Mouse (Mus musculus): ENCODE data around the gene Fndc9. TPM values are rescaled to one million over a fixed set of nuclear protein-coding genes. Genes with fewer than 3 reads are reported as not detected.

Gene Fndc9
- polyA plus RNA-seq, 1 experiment from 2014 or later: 0.11 TPM

GRCm38 (mm10) chr11:46214368-46215230 lies 20.7 kb upstream of the Fndc9 start:
- Histone ChIP-seq H3K36me3 (no peaks in the 10 kb centered on the region), H3K27ac (peak overlapping the region; percentile 90), H3K4me2 (no peak overlapping the region), H3K9me3 (no peaks in the 10 kb centered on the region), H3K4me3 (no peak overlapping the region), H3K9ac (peak overlapping the region; percentile 51; the same call in 1 of the 2 replicates), H3K4me1 (peaks cover 29% of the 10 kb centered on the region), H3K27me3 (no peaks in the 10 kb centered on the region)
- ATAC-seq (ENCODE audit: insufficient number of reproducible peaks, insufficient read depth, low FRiP score, low TSS enrichment, low read depth): no peak
- 55% methylated on average over 14 of the region's 14 CpGs for WGBS

DNA sequence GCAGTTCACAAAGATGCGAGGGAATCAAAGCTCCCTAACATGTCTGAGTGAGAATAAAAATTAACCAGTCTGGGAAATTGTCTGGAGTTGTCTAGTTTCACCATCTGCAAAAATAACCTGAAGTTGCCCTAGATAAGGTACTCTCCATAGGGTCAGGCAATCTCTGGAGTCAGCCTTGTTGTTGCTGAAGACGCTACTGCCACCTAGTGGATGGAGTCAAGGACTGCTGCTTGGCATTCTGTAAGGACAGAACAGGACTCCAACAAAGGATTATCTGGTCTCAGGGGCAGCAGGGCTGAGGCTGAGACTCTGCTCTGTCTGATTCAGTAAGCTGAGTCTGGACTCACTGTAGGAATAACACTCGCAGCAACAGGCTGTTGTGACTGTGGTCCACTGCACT lies 20.0 kb upstream of the Fndc9 start:
- Histone ChIP-seq H3K9me3 (no peaks in the 10 kb centered on the region), H3K4me1 (peaks cover 29% of the 10 kb centered on the region), H3K36me3 (no peaks in the 10 kb centered on the region), H3K9ac (no peak overlapping the region), H3K27ac (no peak overlapping the region), H3K4me2 (no peak overlapping the region), H3K4me3 (no peak overlapping the region), H3K27me3 (no peaks in the 10 kb centered on the region)
- 18% methylated on average over 3 of the region's 3 CpGs for WGBS
- no peak for ATAC-seq (ENCODE audit: insufficient number of reproducible peaks, insufficient read depth, low FRiP score, low TSS enrichment, low read depth)

DNA sequence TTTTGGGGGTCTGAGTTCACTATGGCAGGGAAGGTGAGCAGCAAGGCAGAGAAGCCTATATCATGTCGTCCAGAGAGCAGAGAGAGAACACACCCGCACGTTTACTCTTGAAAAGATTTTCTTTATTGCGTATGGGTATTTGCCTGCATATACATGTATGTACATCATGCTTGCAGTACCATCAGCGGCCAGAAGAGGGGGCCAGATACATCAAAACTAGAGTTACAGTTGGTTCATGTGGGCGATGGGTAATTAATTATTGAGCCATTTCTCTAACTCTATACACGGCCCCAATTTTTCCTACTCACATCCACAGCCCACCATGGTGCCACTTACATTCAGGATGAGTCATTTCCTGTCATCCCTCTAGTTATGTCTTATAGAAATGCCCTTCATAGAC lies 18.7 kb upstream of the Fndc9 start:
- no peak overlapping the region for H3K4me2 ChIP-seq

DNA sequence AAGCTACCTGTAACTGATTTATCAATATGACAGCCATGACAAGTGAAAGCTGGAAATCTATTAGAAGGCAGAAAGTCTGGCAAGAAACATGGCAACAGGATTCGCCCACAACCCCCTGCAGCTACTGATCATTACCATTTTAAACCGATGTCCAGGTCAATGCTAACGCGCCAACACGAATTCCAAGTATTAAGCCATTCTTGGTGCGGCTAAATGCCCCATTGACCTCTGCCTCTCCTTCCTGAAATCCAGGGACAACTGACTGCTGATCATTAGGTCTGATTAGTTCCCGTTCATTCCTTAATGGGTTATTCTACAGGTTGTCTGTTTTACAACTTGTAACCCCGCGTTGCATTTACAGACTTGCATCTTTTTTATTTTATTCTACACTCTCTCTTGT lies 17.6 kb upstream of the Fndc9 start:
- WGBS: 81% methylated on average over 9 of the region's 9 CpGs
- Histone ChIP-seq H3K9ac (no peak overlapping the region), H3K4me2 (no peak overlapping the region), H3K4me1 (peaks cover 29% of the 10 kb centered on the region), H3K9me3 (no peaks in the 10 kb centered on the region), H3K27me3 (no peaks in the 10 kb centered on the region), H3K36me3 (no peaks in the 10 kb centered on the region), H3K27ac (no peak overlapping the region), H3K4me3 (no peak overlapping the region)
- no peak for ATAC-seq (ENCODE audit: insufficient number of reproducible peaks, insufficient read depth, low FRiP score, low TSS enrichment, low read depth)

More for the DNA sequence above, 18.7 kb upstream of the Fndc9 start:
- H3K4me1 ChIP-seq: peaks cover 29% of the 10 kb centered on the region
- H3K36me3 ChIP-seq: no peaks in the 10 kb centered on the region
- ATAC-seq (ENCODE audit: insufficient number of reproducible peaks, insufficient read depth, low FRiP score, low TSS enrichment, low read depth): no peak
- no peak overlapping the region for H3K27ac ChIP-seq
- H3K4me3 ChIP-seq: no peak overlapping the region
- WGBS: 73% methylated on average over 7 of the region's 7 CpGs
- H3K9me3 ChIP-seq: no peaks in the 10 kb centered on the region
- no peaks in the 10 kb centered on the region for H3K27me3 ChIP-seq
- H3K9ac ChIP-seq: no peak overlapping the region

- Histone ChIP-seq H3K4me3 (no peak overlapping the region), H3K4me1 (peaks cover 20% of the 10 kb centered on the region), H3K27ac (no peak overlapping the region), H3K9me3 (no peaks in the 10 kb centered on the region), H3K4me2 (no peak overlapping the region), H3K9ac (no peak overlapping the region), H3K36me3 (no peaks in the 10 kb centered on the region), H3K27me3 (no peaks in the 10 kb centered on the region)
- 33% methylated on average over 5 of the region's 5 CpGs for WGBS
- no peak for ATAC-seq (ENCODE audit: insufficient number of reproducible peaks, insufficient read depth, low FRiP score, low TSS enrichment, low read depth)
Measured at GRCm38 (mm10) chr11:46218584-46218983, 16.7 kb upstream of the Fndc9 start.

DNA sequence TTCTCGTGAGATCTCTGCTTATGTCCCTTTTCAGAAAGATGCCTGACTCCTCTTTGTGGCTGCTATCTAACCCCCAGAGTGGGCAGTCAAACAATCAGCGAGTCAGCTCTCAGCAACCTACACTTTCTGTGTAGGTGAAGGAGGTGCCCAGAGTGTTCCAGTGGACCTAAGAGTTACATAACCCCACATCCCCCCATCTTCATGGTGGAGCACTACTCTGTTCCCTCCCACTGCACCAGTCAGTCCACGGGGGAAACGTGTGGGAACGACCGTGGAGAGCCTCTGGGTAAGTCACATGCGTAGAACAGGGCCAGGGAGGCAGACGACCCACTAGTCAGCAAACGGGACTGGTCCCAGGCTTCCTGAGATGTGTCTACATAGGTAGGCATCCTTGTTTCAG lies 16.0 kb upstream of the Fndc9 start:
- WGBS: 85% methylated on average over 9 of the region's 9 CpGs
- no peaks in the 10 kb centered on the region for H3K27me3 ChIP-seq
- ATAC-seq (ENCODE audit: insufficient number of reproducible peaks, insufficient read depth, low FRiP score, low TSS enrichment, low read depth): no peak
- H3K9me3 ChIP-seq: no peaks in the 10 kb centered on the region
- H3K27ac ChIP-seq: no peak overlapping the region
- H3K4me2 ChIP-seq: no peak overlapping the region
- H3K9ac ChIP-seq: no peak overlapping the region
- H3K4me3 ChIP-seq: no peak overlapping the region
- no peaks in the 10 kb centered on the region for H3K36me3 ChIP-seq
- H3K4me1 ChIP-seq: peaks cover 12% of the 10 kb centered on the region

DNA sequence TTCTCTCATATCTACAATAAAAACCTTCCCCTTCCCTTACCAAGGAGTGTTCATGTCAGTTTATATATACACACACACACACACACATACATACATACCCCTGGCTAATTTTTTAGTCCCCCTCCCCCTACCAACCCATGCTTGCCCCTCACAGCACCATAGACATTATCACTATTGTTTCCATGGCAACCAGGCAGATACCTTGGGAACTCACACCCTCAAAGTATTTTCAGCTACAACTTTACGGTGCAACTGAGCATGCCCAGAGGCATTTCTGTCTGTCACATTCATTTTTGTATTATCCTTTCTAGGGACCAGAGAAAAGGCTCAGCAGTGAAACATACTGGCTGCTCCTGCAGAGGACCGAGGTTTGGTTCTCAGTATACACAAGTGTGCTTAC lies 15.1 kb upstream of the Fndc9 start:
- Histone ChIP-seq H3K27ac (no peak overlapping the region), H3K4me1 (peaks cover 8% of the 10 kb centered on the region), H3K4me2 (no peak overlapping the region), H3K27me3 (no peaks in the 10 kb centered on the region), H3K36me3 (no peaks in the 10 kb centered on the region), H3K9ac (no peak overlapping the region), H3K4me3 (no peak overlapping the region), H3K9me3 (no peaks in the 10 kb centered on the region)
- ATAC-seq (ENCODE audit: insufficient number of reproducible peaks, insufficient read depth, low FRiP score, low TSS enrichment, low read depth): no peak
- 66% methylated on average over 2 of the region's 2 CpGs for whole genome bisulfite sequencing

GRCm38 (mm10) chr11:46223575-46223974 lies 11.8 kb upstream of the Fndc9 start:
- Histone ChIP-seq H3K4me2 (no peak overlapping the region), H3K9me3 (no peaks in the 10 kb centered on the region), H3K4me1 (peaks cover 11% of the 10 kb centered on the region), H3K9ac (no peak overlapping the region), H3K27ac (no peak overlapping the region), H3K36me3 (no peaks in the 10 kb centered on the region), H3K4me3 (no peak overlapping the region), H3K27me3 (no peaks in the 10 kb centered on the region)
- ATAC-seq (ENCODE audit: insufficient number of reproducible peaks, insufficient read depth, low FRiP score, low TSS enrichment, low read depth): no peak
- WGBS: 83% methylated on average over 2 of the region's 2 CpGs

DNA sequence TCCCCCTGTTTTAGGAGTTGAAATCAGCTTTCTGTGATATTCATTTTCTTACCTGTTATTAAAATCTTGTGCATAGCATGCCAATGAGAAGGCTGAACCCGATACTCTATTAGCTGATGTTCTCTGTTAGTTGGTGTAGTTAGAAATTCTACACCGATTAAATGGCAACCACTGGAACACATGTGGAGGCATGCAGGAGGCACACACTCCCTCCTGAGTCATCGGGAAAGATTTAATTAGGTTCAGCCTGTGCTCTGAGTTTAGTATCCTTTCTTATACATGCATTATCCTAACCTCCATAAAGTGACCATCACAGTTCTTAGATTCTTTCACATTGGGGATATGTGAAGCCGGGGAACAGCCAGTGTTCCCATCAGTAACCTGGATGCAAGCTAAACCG lies 10.0 kb upstream of the Fndc9 start:
- no peak overlapping the region for H3K27ac ChIP-seq
- peaks cover 11% of the 10 kb centered on the region for H3K4me1 ChIP-seq
- H3K9me3 ChIP-seq: no peaks in the 10 kb centered on the region
- no peaks in the 10 kb centered on the region for H3K27me3 ChIP-seq
- H3K9ac ChIP-seq: no peak overlapping the region
- 45% methylated on average over 5 of the region's 5 CpGs for WGBS
- H3K4me2 ChIP-seq: no peak overlapping the region
- no peak overlapping the region for H3K4me3 ChIP-seq
- ATAC-seq (ENCODE audit: insufficient number of reproducible peaks, insufficient read depth, low FRiP score, low TSS enrichment, low read depth): no peak
- H3K36me3 ChIP-seq: no peaks in the 10 kb centered on the region

DNA sequence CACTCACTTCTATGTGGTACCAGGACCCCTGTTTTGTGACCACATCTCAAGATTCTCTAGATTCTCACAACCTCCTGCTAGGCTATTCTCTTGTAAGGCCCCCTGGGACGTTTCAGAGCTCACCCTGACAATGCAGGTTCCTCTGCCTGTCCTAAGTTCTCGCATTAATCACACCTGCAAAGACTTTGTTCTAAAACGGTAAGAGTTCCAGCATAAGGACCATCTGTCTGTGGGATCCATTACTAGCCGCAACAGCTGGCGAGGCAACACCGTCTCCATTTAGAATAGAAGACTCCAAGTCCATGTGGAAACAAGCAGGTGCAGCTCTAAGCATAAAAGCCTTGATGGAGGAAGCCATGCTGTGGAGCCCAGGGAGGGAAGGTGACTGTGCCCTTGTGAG lies 5.1 kb upstream of the Fndc9 start:
- Histone ChIP-seq H3K27me3 (no peaks in the 10 kb centered on the region), H3K36me3 (no peaks in the 10 kb centered on the region; the same call in 1 of the 2 replicates), H3K4me2 (no peak overlapping the region), H3K4me1 (peaks cover 7% of the 10 kb centered on the region), H3K9me3 (no peaks in the 10 kb centered on the region), H3K9ac (no peak overlapping the region), H3K27ac (no peak overlapping the region), H3K4me3 (no peak overlapping the region)
- 70% methylated on average over 6 of the region's 6 CpGs for WGBS
- ATAC-seq (ENCODE audit: insufficient number of reproducible peaks, insufficient read depth, low FRiP score, low TSS enrichment, low read depth): no peak

- no peak overlapping the region for H3K27ac ChIP-seq
- 95% methylated on average over 4 of the region's 4 CpGs for WGBS
- no peak for ATAC-seq (ENCODE audit: insufficient number of reproducible peaks, insufficient read depth, low FRiP score, low TSS enrichment, low read depth)
- no peak overlapping the region for H3K4me2 ChIP-seq
- no peak overlapping the region for H3K4me3 ChIP-seq
- H3K9ac ChIP-seq: no peak overlapping the region
- no peaks in the 10 kb centered on the region; the same call in 1 of the 2 replicates for H3K36me3 ChIP-seq
- no peaks in the 10 kb centered on the region for H3K27me3 ChIP-seq
- H3K4me1 ChIP-seq: no peaks in the 10 kb centered on the region
- H3K9me3 ChIP-seq: no peaks in the 10 kb centered on the region
Measured at GRCm38 (mm10) chr11:46232803-46233202, 2.5 kb upstream of the Fndc9 start.

- no peak for ATAC-seq (ENCODE audit: insufficient number of reproducible peaks, insufficient read depth, low FRiP score, low TSS enrichment, low read depth)
- H3K9ac ChIP-seq: no peak overlapping the region
- no peaks in the 10 kb centered on the region for H3K27me3 ChIP-seq
- WGBS: 78% methylated on average over 4 of the region's 4 CpGs
- H3K4me2 ChIP-seq: no peak overlapping the region
- no peak overlapping the region for H3K27ac ChIP-seq
- H3K4me3 ChIP-seq: no peak overlapping the region
- no peaks in the 10 kb centered on the region; the same call in 1 of the 2 replicates for H3K36me3 ChIP-seq
- H3K9me3 ChIP-seq: no peaks in the 10 kb centered on the region
- no peaks in the 10 kb centered on the region for H3K4me1 ChIP-seq
Measured at GRCm38 (mm10) chr11:46233966-46234365, 1.4 kb upstream of the Fndc9 start.
